8 mouse cellular contexts compared by ENCODE assay signal in the genomic region with DNA sequence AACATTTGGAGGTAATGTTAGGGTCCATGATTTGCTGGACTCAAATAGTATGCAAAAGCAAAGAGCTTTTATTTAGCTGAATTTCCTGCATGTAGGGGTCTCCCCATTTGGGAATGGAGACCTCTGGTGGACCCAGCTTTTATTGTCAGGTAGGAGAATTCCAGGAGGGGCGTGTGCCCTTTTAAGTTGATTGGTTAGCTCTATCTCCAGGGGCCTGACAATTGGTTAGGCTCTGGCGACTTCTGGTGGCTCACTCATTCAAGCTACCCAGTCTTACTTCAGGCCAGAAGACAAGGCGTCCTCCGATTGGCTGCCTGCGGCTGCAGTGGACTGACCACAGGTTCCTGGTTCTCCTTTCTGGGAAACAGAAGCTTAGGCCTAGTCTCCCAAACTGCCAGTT. TPM values are rescaled to one million over a fixed set of nuclear protein-coding genes. Genes with fewer than 3 reads are reported as not detected.
DNase-seq lines count a peak whose midpoint lies in the region; ATAC-seq lines count a peak whose summit lies in the region.

No protein-coding gene starts in this region.

- no peaks in the 10 kb centered on the region for H3K27me3 ChIP-seq in heart, embryonic 10.5 days (ENCODE audit: insufficient read depth, poor library complexity, severe bottlenecking)
- H3K27me3 ChIP-seq in hindbrain, embryonic 15.5 days, result no peaks in the 10 kb centered on the region
- no peaks in the 10 kb centered on the region for H3K27me3 ChIP-seq in liver, embryonic 16.5 days (ENCODE audit: control insufficient read depth, insufficient read depth, low read depth, low read length)

- H3K4me3 ChIP-seq in heart, embryonic 10.5 days, result no peak overlapping the region
- no peak overlapping the region for H3K4me3 ChIP-seq in hindbrain, embryonic 15.5 days
- H3K4me3 ChIP-seq in liver, embryonic 16.5 days (ENCODE audit: low read depth, low read length), result no peak overlapping the region

- no peak overlapping the region for H3K4me2 ChIP-seq in hindbrain, embryonic 15.5 days
- H3K4me2 ChIP-seq in liver, embryonic 16.5 days (ENCODE audit: low read depth, low read length), result no peak overlapping the region

- 24% methylated on average over 5 of the region's 5 CpGs for WGBS in heart, embryonic 10.5 days
- whole genome bisulfite sequencing in hindbrain, embryonic 15.5 days, result 58% methylated on average over 5 of the region's 5 CpGs
- 24% methylated on average over 5 of the region's 5 CpGs for WGBS in liver, embryonic 16.5 days (ENCODE audit: insufficient replicate concordance)

- H3K9ac ChIP-seq in hindbrain, embryonic 15.5 days, result no peak overlapping the region
- H3K9ac ChIP-seq in liver, embryonic 16.5 days (ENCODE audit: low read depth, low read length), result no peak overlapping the region

- peak; percentile 63; the same call in 1 of the 2 replicates for ATAC-seq in hindbrain, embryonic 15.5 days (ENCODE audit: low FRiP score, low read depth)
- peak; percentile 76 for ATAC-seq in liver, embryonic 16.5 days (ENCODE audit: low read depth)
- ATAC-seq in erythroid progenitor cell, adult 5-6 weeks (replicated peaks; ENCODE audit: low FRiP score, poor library complexity, severe bottlenecking), result no peak

- H3K36me3 ChIP-seq in heart, embryonic 10.5 days, result no peaks in the 10 kb centered on the region
- no peaks in the 10 kb centered on the region for H3K36me3 ChIP-seq in hindbrain, embryonic 15.5 days
- no peaks in the 10 kb centered on the region for H3K36me3 ChIP-seq in liver, embryonic 16.5 days (ENCODE audit: control insufficient read depth, insufficient read depth)

- H3K4me1 ChIP-seq in heart, embryonic 10.5 days, result peaks cover 25% of the 10 kb centered on the region; the same call in 1 of the 2 replicates
- H3K4me1 ChIP-seq in hindbrain, embryonic 15.5 days (replicated peaks), result peaks cover 10% of the 10 kb centered on the region
- peaks cover 6% of the 10 kb centered on the region for H3K4me1 ChIP-seq in liver, embryonic 16.5 days (ENCODE audit: control insufficient read depth, low read depth, low read length)

- H3K9me3 ChIP-seq in heart, embryonic 10.5 days, result no peaks in the 10 kb centered on the region
- no peaks in the 10 kb centered on the region for H3K9me3 ChIP-seq in hindbrain, embryonic 15.5 days
- no peaks in the 10 kb centered on the region for H3K9me3 ChIP-seq in liver, embryonic 16.5 days (replicated peaks; ENCODE audit: control insufficient read depth, low read length)

- DNase-seq in heart, embryonic 10.5 days (ENCODE audit: low spot score), result peak; percentile 87
- no peak for DNase-seq in heart, adult 8-10 months (ENCODE audit: low spot score)
- peak; percentile 71 for DNase-seq in embryo, embryonic 11 days
- no peak for DNase-seq in right cerebral cortex, postnatal 14 days
- no peak for DNase-seq in cerebellum, adult 11-12 months

- 0 out of 2 replicates have a peak overlapping the region, but pooled peaks have one; percentile 45 for H3K27ac ChIP-seq in heart, embryonic 10.5 days
- H3K27ac ChIP-seq in hindbrain, embryonic 15.5 days (replicated peaks), result no peak overlapping the region
- no peak overlapping the region for H3K27ac ChIP-seq in liver, embryonic 16.5 days (ENCODE audit: low read length)

RNA-seq across cellular contexts. Expression of a gene that starts 28.3 kb away (rescaled TPM):
- 24.9 and 25.8 TPM in 2 replicates for polyA plus RNA-seq in heart, embryonic 10.5 days (2016; fragmentation: Nextera tagmentation; extraction: Ambion mirVana)
- 1 to 10 TPM; 3.5 to 5.3 (median 4.3) TPM for total RNA-seq in heart, adult 8-10 months (2022)
- polyA plus RNA-seq in hindbrain, embryonic 15.5 days (2015; fragmentation: Nextera tagmentation; extraction: Ambion mirVana), result 30.2 and 33.3 TPM in 2 replicates
- polyA plus RNA-seq in liver, embryonic 16.5 days (2015; fragmentation: Nextera tagmentation; extraction: Ambion mirVana), result 17.5 and 18.2 TPM in 2 replicates
- 0.84 and 3.6 TPM in 2 replicates for total RNA-seq in erythroid progenitor cell, adult 5-6 weeks (2015; ENCODE audit: low replicate concordance)
- total RNA-seq in erythroid progenitor cell, adult 5-6 weeks (2017; ENCODE audit: low replicate concordance), result 8.8 and 9.1 TPM in 2 replicates

RNA-seq across cellular contexts. Expression of a gene that starts 28.6 kb away (rescaled TPM):
- 14.6 and 15.7 TPM in 2 replicates for polyA plus RNA-seq in heart, embryonic 10.5 days (2016; fragmentation: Nextera tagmentation; extraction: Ambion mirVana)
- total RNA-seq in heart, adult 8-10 months (2022), result 1 to 10 TPM; 4.0 to 6.1 (median 5.8) TPM
- 10.5 and 12.5 TPM in 2 replicates for polyA plus RNA-seq in hindbrain, embryonic 15.5 days (2015; fragmentation: Nextera tagmentation; extraction: Ambion mirVana)
- polyA plus RNA-seq in liver, embryonic 16.5 days (2015; fragmentation: Nextera tagmentation; extraction: Ambion mirVana), result 8.7 and 8.8 TPM in 2 replicates
- 12.3 and 17.6 TPM in 2 replicates for total RNA-seq in erythroid progenitor cell, adult 5-6 weeks (2015; ENCODE audit: low replicate concordance)
- total RNA-seq in erythroid progenitor cell, adult 5-6 weeks (2017; ENCODE audit: low replicate concordance), result 7.3 and 28.8 TPM in 2 replicates

Comparison
In these comparisons a context has a peak if more than half of its experiments do, and no peak if none do; other contexts are left out.
1. DNase-seq: peak in heart, embryonic 10.5 days (single experiment) and embryo, embryonic 11 days (single experiment); none in heart, adult 8-10 months (single experiment), right cerebral cortex, postnatal 14 days (single experiment) and cerebellum, adult 11-12 months (single experiment).